Mouse (Mus musculus) lung, adult 10 weeks (tissue): ENCODE measurements around the gene Cyp26c1. TPM values are rescaled to one million over a fixed set of nuclear protein-coding genes. Genes with fewer than 3 reads are reported as not detected.

Experiments used
- polyA plus RNA-seq: library from polyadenylated mRNA; stranded (reverse); fragments of 350-450 nt; fragmentation: Illumina TruSeq; extraction: RNeasy Lipid Tissue Mini Kit (QIAGEN cat#74804); gene quantifications from one replicate; pipeline ENCODE4 v1.2.3, GENCODE M21; 2014; ENCODE audit warnings: low read depth, low replicate concordance; ENCODE audit not compliant: insufficient read depth

Cyp26c1 gene
- polyA plus RNA-seq, result not detected

DNA sequence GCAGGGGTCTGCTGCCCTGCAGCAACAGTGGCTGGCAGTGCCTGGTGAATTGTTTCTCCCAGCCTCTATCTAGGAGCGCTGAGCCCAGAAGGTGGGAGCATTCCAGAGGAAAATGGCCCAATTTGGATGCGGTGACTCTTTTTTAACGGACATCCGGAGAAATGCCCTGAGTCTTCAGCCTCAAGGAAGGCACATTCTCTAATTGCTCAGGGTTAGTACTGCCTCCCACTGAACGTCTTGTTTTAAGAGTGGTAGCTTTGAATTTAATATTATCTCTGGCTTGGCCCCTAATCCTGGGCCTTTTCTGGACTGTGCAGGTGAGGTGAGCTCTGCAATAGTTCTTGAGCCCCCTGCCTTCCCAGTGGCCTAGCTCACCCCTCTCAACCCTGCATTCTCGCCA lies at the start of gene Cyp26c1:
Cyp26c1 (plus strand) TSS at position 301 of the 400 bp plus-strand sequence.

DNA sequence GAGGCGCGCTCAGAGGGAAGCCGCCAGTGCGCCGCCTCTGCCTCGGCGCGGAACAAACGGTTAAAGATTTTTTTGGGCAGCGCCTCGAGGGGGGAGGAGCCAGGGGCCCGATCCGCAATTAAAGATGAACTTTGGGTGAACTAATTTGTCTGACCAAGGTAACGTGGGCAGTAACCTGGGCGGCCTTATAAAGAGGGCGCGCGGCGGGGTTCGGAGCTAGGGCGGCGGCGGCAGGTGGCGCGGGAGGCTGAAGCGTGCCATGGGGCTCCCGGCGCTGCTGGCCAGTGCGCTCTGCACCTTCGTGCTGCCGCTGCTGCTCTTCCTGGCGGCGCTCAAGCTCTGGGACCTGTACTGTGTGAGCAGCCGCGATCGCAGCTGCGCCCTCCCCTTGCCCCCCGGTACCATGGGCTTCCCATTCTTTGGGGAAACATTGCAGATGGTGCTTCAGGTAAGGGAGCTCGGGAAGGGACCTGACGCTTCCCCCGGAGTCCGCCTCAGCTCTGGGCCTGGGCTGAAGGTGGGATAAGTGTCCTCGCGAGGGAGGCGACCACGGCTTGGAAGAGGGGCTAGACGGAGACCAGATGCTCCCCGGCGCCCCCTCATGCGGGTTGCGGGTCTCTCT lies 12.4 kb downstream of the Cyp26c1 start, which contains the start of gene Cyp26a1:
Cyp26a1 (plus strand) TSS at position 148 of the 622 bp plus-strand sequence.

Other genes starting within 250 kb of the Cyp26c1 start
- 11.3 TPM for gene Exoc6, start 135.2 kb upstream of the Cyp26c1 start, polyA plus RNA-seq
- gene Cyp26a1, start 12.2 kb downstream of the Cyp26c1 start, polyA plus RNA-seq, result not detected